Mouse (Mus musculus): ENCODE results near the gene Cpeb3. TPM values are rescaled to one million over a fixed set of nuclear protein-coding genes. Genes with fewer than 3 reads are reported as not detected.

The Cpeb3 gene
- polyA plus RNA-seq, 1 experiment: 0.57 TPM

DNA sequence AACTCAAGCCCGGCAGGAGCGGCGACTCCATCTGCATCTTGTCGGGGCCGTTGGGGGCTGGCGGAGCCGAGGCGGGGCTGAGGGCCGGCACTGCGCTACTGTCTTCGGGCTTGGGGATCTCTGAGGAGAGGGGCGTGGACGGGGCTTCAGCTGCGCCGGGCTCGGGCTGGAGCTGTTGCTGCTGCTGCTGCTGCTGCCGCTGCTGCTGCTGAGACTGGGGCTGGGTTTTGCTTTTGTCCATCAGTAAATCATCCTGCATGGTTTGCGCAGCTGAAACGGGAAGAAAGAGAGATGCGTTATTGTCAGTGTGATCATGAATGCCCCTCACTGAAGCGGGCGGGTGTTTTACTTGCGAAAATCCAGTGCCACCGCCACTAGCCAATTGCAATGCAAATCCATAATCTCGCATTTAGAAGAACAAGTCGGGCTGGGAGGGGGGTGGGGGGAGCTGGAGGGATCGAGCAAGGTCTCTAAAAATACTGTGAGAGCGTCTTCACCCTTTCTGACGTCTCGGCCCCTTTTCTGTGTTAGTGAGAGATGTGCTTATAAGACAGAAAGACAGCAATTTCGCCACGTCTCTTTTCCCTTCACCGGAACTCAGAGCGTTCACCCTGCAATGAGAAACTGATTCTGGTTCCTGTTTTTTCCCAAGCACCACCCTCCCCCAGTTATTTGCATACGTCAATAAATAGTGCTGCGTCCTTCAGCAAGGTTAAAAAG, 33.5 kb downstream of the Cpeb3 start:
- Histone ChIP-seq H3K27me3 (ENCODE audit: control insufficient read depth, insufficient read depth, insufficient read length) (no peaks in the 10 kb centered on the region), H3K36me3 (ENCODE audit: control insufficient read depth, insufficient read depth) (no peaks in the 10 kb centered on the region), H3K79me2 (ENCODE audit: control insufficient read depth, insufficient read depth) (no peaks in the 10 kb centered on the region), H3K4me3 (ENCODE audit: insufficient read depth, poor library complexity, severe bottlenecking) (peak overlapping the region; percentile 35), H3ac (ENCODE audit: control insufficient read depth, insufficient read length, low read depth) (peak overlapping the region; percentile 76), H3K79me3 (ENCODE audit: low read depth) (no peaks in the 10 kb centered on the region)
- no peak for TF ChIP-seq USF1 (IDR thresholded peaks at IDR 0.05; ENCODE audit: low read depth)
- no peak for TF ChIP-seq CTCF (IDR thresholded peaks at IDR 0.05; ENCODE audit: control insufficient read depth, insufficient read depth, insufficient read length)
- TF ChIP-seq FOSL1 (IDR thresholded peaks at IDR 0.05; ENCODE audit: insufficient read depth, low read length, poor library complexity, severe bottlenecking): no peak
- no peak for TF ChIP-seq CEBPB (IDR thresholded peaks at IDR 0.05; ENCODE audit: low read depth)
- TF ChIP-seq MYOD1 (IDR thresholded peaks at IDR 0.05; ENCODE audit: control insufficient read depth, insufficient read length, low read depth): no peak

DNA sequence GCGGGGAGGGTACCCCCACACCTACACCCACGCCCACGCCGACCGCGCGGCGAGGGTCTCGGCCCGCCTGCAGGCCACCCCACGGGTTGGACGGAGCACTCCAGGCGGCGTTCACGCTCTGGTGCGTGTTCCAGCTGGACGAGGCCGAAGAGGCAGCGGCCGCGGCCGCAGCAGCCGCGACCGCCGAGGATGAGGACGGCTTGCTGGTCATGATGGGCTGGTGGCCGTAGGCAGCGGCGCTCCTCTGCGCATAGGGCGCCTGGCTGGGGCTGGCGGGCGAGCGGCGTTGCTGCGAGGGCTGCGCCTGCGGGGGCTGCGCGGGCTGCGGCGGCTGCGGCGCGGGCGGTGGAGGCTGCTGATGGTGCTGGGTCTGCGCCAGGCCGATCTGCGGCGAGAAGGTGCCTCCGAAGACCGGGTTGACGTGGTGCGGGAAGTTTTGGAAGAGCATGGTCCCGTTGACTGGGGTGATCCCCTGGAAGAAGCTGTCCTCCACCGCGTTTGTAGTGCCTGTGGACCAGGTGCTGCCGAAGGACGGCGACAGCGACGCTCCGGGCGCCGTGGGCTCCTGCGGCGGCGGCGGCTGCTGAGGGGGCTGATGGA, 34.2 kb downstream of the Cpeb3 start:
- no peaks in the 10 kb centered on the region for H3K79me2 ChIP-seq (ENCODE audit: control insufficient read depth, insufficient read depth)
- peak overlapping the region; percentile 76 for H3ac ChIP-seq (ENCODE audit: control insufficient read depth, insufficient read length, low read depth)
- no peaks in the 10 kb centered on the region for H3K27me3 ChIP-seq (ENCODE audit: control insufficient read depth, insufficient read depth, insufficient read length)
- no peaks in the 10 kb centered on the region for H3K79me3 ChIP-seq (ENCODE audit: low read depth)
- no peaks in the 10 kb centered on the region for H3K36me3 ChIP-seq (ENCODE audit: control insufficient read depth, insufficient read depth)
- H3K4me3 ChIP-seq (ENCODE audit: insufficient read depth, poor library complexity, severe bottlenecking): peak overlapping the region; percentile 35
- TF ChIP-seq MYOG (IDR thresholded peaks at IDR 0.05; ENCODE audit: control insufficient read depth, extremely low read depth, insufficient read length): no peak
- no peak for TF ChIP-seq MAX (IDR thresholded peaks at IDR 0.05)
- TF ChIP-seq FOSL1 (IDR thresholded peaks at IDR 0.05; ENCODE audit: insufficient read depth, low read length, poor library complexity, severe bottlenecking): no peak
- no peak for TF ChIP-seq USF1 (IDR thresholded peaks at IDR 0.05; ENCODE audit: low read depth)
- TF ChIP-seq CEBPB (IDR thresholded peaks at IDR 0.05; ENCODE audit: low read depth): no peak
- TF ChIP-seq CTCF (IDR thresholded peaks at IDR 0.05; ENCODE audit: control insufficient read depth, insufficient read depth, insufficient read length): no peak
- TF ChIP-seq MYOD1 (IDR thresholded peaks at IDR 0.05; ENCODE audit: control insufficient read depth, insufficient read length, low read depth): no peak

- H3K27me3 ChIP-seq (ENCODE audit: control insufficient read depth, insufficient read depth, insufficient read length): no peaks in the 10 kb centered on the region
- H3ac ChIP-seq (ENCODE audit: control insufficient read depth, insufficient read length, low read depth): peak overlapping the region; percentile 76
- no peak for TF ChIP-seq MYOG (IDR thresholded peaks at IDR 0.05; ENCODE audit: control insufficient read depth, extremely low read depth, insufficient read length)
- peak; percentile 65 for TF ChIP-seq CEBPB (IDR thresholded peaks at IDR 0.05; ENCODE audit: low read depth)
- TF ChIP-seq USF1 (IDR thresholded peaks at IDR 0.05; ENCODE audit: low read depth): no peak
- H3K36me3 ChIP-seq (ENCODE audit: control insufficient read depth, insufficient read depth): no peaks in the 10 kb centered on the region
- H3K4me3 ChIP-seq (ENCODE audit: insufficient read depth, poor library complexity, severe bottlenecking): peak overlapping the region; percentile 35
- H3K79me3 ChIP-seq (ENCODE audit: low read depth): no peaks in the 10 kb centered on the region
- no peaks in the 10 kb centered on the region for H3K79me2 ChIP-seq (ENCODE audit: control insufficient read depth, insufficient read depth)
Observed at GRCm38 (mm10) chr19:37173331-37174115, 34.9 kb downstream of the Cpeb3 start.

DNA sequence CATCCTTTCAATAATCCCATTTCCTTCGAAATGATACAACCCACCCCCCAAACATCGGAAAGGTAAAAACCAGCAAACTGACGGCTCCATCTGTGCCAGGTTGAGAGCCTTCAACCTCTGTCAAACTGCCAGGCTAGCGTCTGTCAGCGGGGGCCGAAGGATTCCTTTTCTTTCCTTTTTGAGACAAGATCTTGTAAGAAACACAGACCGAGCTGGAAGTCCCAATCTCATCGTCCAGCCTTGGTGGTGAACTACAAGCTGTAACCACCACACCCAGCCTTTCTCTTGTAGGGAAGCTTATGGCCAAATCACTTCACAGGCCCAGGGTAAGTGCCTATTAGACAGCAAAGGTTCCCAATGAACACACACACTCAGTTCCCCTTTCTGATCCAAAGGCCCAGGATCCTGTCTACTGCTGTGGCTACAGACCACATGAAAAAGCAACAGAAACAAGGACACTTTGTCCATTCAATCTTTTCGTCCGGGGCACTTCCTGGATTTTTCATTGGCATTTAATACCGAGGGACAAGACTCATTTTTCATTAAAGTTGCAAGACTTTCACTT, 35.8 kb downstream of the Cpeb3 start:
- Histone ChIP-seq H3K36me3 (ENCODE audit: control insufficient read depth, insufficient read depth) (no peaks in the 10 kb centered on the region), H3K79me3 (ENCODE audit: low read depth) (no peaks in the 10 kb centered on the region), H3K27me3 (ENCODE audit: control insufficient read depth, insufficient read depth, insufficient read length) (no peaks in the 10 kb centered on the region), H3ac (ENCODE audit: control insufficient read depth, insufficient read length, low read depth) (no peak overlapping the region), H3K79me2 (ENCODE audit: control insufficient read depth, insufficient read depth) (no peaks in the 10 kb centered on the region), H3K4me3 (ENCODE audit: insufficient read depth, poor library complexity, severe bottlenecking) (no peak overlapping the region)
- TF ChIP-seq MAX (IDR thresholded peaks at IDR 0.05): no peak
- no peak for TF ChIP-seq MYOG (IDR thresholded peaks at IDR 0.05; ENCODE audit: control insufficient read depth, extremely low read depth, insufficient read length)

GRCm38 (mm10) chr19:37172096-37172495, 36.3 kb downstream of the Cpeb3 start:
- TF ChIP-seq FOSL1 (IDR thresholded peaks at IDR 0.05; ENCODE audit: insufficient read depth, low read length, poor library complexity, severe bottlenecking) (no peak), CTCF (IDR thresholded peaks at IDR 0.05; ENCODE audit: control insufficient read depth, insufficient read depth, insufficient read length) (no peak)
- no peak overlapping the region for H3K4me3 ChIP-seq (ENCODE audit: insufficient read depth, poor library complexity, severe bottlenecking)

More at GRCm38 (mm10) chr19:37172096-37172495, 36.3 kb downstream of the Cpeb3 start:
- H3ac ChIP-seq (ENCODE audit: control insufficient read depth, insufficient read length, low read depth): no peak overlapping the region
- no peaks in the 10 kb centered on the region for H3K27me3 ChIP-seq (ENCODE audit: control insufficient read depth, insufficient read depth, insufficient read length)
- H3K79me3 ChIP-seq (ENCODE audit: low read depth): no peaks in the 10 kb centered on the region
- no peaks in the 10 kb centered on the region for H3K36me3 ChIP-seq (ENCODE audit: control insufficient read depth, insufficient read depth)
- no peaks in the 10 kb centered on the region for H3K79me2 ChIP-seq (ENCODE audit: control insufficient read depth, insufficient read depth)
